ENCODE assay signal across 20 mouse cellular contexts in genomic region chr10:22159581-22160140, GRCm38 (mm10). TPM values are rescaled to one million over a fixed set of nuclear protein-coding genes. Genes with fewer than 3 reads are reported as not detected.
DNase-seq lines count a peak whose midpoint lies in the region; ATAC-seq lines count a peak whose summit lies in the region.
"Had no signal": no experiment of that assay in that cellular context is flagged by ENCODE, and none has a peak within 500 bp of the region (broad histone marks: within the 10 kb centered on the region; RNA-seq: fewer than 3 reads in every experiment).

No protein-coding gene starts in this region.

- intact Hi-C loops in heart, postnatal 14 days (cut with DNase I), result loop anchor here (5.0 kb wide), 2 partner anchors 122 to 777 kb away; no protein-coding TSS in a partner anchor

- peak overlapping the region; percentile 75 for H3K4me2 ChIP-seq in lung, embryonic 15.5 days

- no peak overlapping the region for H3K27ac ChIP-seq in lung, embryonic 15.5 days
- no peak overlapping the region for H3K27ac ChIP-seq in limb, embryonic 10.5 days
- H3K27ac ChIP-seq: embryonic facial prominence, embryonic 12.5 days; forebrain, embryonic 13.5 days; macrophage had no signal

- H3K27me3 ChIP-seq in lung, embryonic 15.5 days, result peaks cover 58% of the 10 kb centered on the region
- H3K27me3 ChIP-seq in limb, embryonic 10.5 days (ENCODE audit: low read depth, poor library complexity, severe bottlenecking), result peaks cover 78% of the 10 kb centered on the region

- H3K9ac ChIP-seq in lung, embryonic 15.5 days, result no peak overlapping the region
- H3K9ac ChIP-seq: embryonic facial prominence, embryonic 12.5 days; forebrain, embryonic 13.5 days had no signal

- H3K4me3 ChIP-seq in lung, embryonic 15.5 days, result no peak overlapping the region
- H3K4me3 ChIP-seq in limb, embryonic 10.5 days, result 0 out of 2 replicates have a peak overlapping the region, but pooled peaks have one; percentile 15
- H3K4me3 ChIP-seq: embryonic facial prominence, embryonic 12.5 days; forebrain, embryonic 13.5 days had no signal

- WGBS in lung, embryonic 15.5 days, result 6% methylated on average over 23 of the region's 23 CpGs
- WGBS in limb, embryonic 10.5 days, result 2% methylated on average over 23 of the region's 23 CpGs

- ATAC-seq in lung, embryonic 15.5 days (ENCODE audit: borderline replicate concordance, extremely low read depth, low FRiP score, low TSS enrichment), result no peak
- ATAC-seq in megakaryocyte, adult 5-6 weeks (ENCODE audit: poor library complexity, severe bottlenecking), result no peak
- ATAC-seq: activated CD4-positive, CD25-positive, alpha-beta regulatory T cell, adult 4 months; forebrain, embryonic 13.5 days had no signal

- H3K4me1 ChIP-seq in lung, embryonic 15.5 days, result peaks cover 6% of the 10 kb centered on the region
- peaks cover 14% of the 10 kb centered on the region for H3K4me1 ChIP-seq in limb, embryonic 10.5 days

- H3K36me3 ChIP-seq in lung, embryonic 15.5 days, result no peaks in the 10 kb centered on the region
- no peaks in the 10 kb centered on the region for H3K36me3 ChIP-seq in limb, embryonic 10.5 days
- H3K36me3 ChIP-seq: embryonic facial prominence, embryonic 12.5 days had no signal

- no peaks in the 10 kb centered on the region for H3K9me3 ChIP-seq in lung, embryonic 15.5 days
- H3K9me3 ChIP-seq in limb, embryonic 10.5 days (replicated peaks), result no peaks in the 10 kb centered on the region
- H3K9me3 ChIP-seq: embryonic facial prominence, embryonic 12.5 days; forebrain, embryonic 13.5 days had no signal

- DNase-seq in heart, adult 11 months, result peak; percentile 82
- no peak for DNase-seq in heart, postnatal 14 days
- no peak for DNase-seq in lung, postnatal 14 days
- DNase-seq in ES-CJ7 (ENCODE audit: low read depth, low spot score), result peak; percentile 51
- peak; percentile 44 for DNase-seq in limb, embryonic 10.5 days (ENCODE audit: low spot score)
- DNase-seq in thymus, postnatal 4 days, result no peak
- DNase-seq: cerebellum, adult 2 months; kidney, adult 11 months; thymus, adult 2 months had no signal

RNA-seq across cellular contexts. Expression of gene H60b, which starts 1.3 kb away (rescaled TPM):
- not detected for total RNA-seq in heart, postnatal 14 days (2021)
- polyA plus RNA-seq in lung, embryonic 15.5 days (2015; fragmentation: Nextera tagmentation; extraction: Ambion mirVana), result 0.89 and 1.3 TPM in 2 replicates
- 0.35 TPM in 1 of 2 replicates, not detected in the other for polyA plus RNA-seq in limb, embryonic 10.5 days (2016; fragmentation: Nextera tagmentation; extraction: Ambion mirVana)
- not detected in 2 replicates for total RNA-seq in megakaryocyte, adult 5-6 weeks (2015)
- total RNA-seq in megakaryocyte, adult 5-6 weeks (2017), result not detected in 2 replicates
- total RNA-seq: gastrocnemius, adult 8-10 months; hematopoietic stem cell, adult 5-6 weeks; layer of hippocampus, adult 18-20 months had no signal
- polyA plus RNA-seq: liver, embryonic 11.5 days; thymus, adult 2 months had no signal

RNA-seq across cellular contexts. Expression of gene Raet1e, which starts 1.3 kb away (rescaled TPM):
- total RNA-seq in heart, postnatal 14 days (2021), result under 1 TPM in 1 of 2 experiments, not detected in 1; 0.24 TPM
- polyA plus RNA-seq in lung, embryonic 15.5 days (2015; fragmentation: Nextera tagmentation; extraction: Ambion mirVana), result 8.0 and 10.7 TPM in 2 replicates
- polyA plus RNA-seq in limb, embryonic 10.5 days (2016; fragmentation: Nextera tagmentation; extraction: Ambion mirVana), result 12.6 and 12.8 TPM in 2 replicates
- 3.7 and 3.9 TPM in 2 replicates for total RNA-seq in megakaryocyte, adult 5-6 weeks (2015)
- 1.3 and 7.2 TPM in 2 replicates for total RNA-seq in megakaryocyte, adult 5-6 weeks (2017)
- total RNA-seq: hematopoietic stem cell, adult 5-6 weeks; layer of hippocampus, adult 18-20 months; left cerebral cortex, adult 8-10 months had no signal
- polyA plus RNA-seq: activated CD4-positive, CD25-positive, alpha-beta regulatory T cell, adult 4 months; cerebellum, adult 2 months had no signal

RNA-seq across cellular contexts. Expression of gene E030030I06Rik, which starts 10.6 kb away (rescaled TPM):
- total RNA-seq in heart, postnatal 14 days (2021), result 1 to 10 TPM; 2.0 to 3.4 TPM
- polyA plus RNA-seq in lung, embryonic 15.5 days (2015; fragmentation: Nextera tagmentation; extraction: Ambion mirVana), result 18.5 and 23.1 TPM in 2 replicates
- polyA plus RNA-seq in limb, embryonic 10.5 days (2016; fragmentation: Nextera tagmentation; extraction: Ambion mirVana), result 16.0 and 18.7 TPM in 2 replicates
- 3.1 and 3.7 TPM in 2 replicates for total RNA-seq in megakaryocyte, adult 5-6 weeks (2015)
- 2.4 and 2.9 TPM in 2 replicates for total RNA-seq in megakaryocyte, adult 5-6 weeks (2017)

Comparison
In these comparisons a context has a peak if more than half of its experiments do, and no peak if none do; other contexts are left out.
1. DNase-seq: peak in heart, adult 11 months (single experiment), ES-CJ7 (single experiment) and limb, embryonic 10.5 days (single experiment); none in heart, postnatal 14 days (0 of 2), lung, postnatal 14 days (single experiment) and thymus, postnatal 4 days (single experiment).